Comparison of ENCODE assay signal across 9 mouse cellular contexts in genomic region chr8:123768492-123769356, GRCm38 (mm10). TPM values are rescaled to one million over a fixed set of nuclear protein-coding genes. Genes with fewer than 3 reads are reported as not detected.
A peak's percentile ranks its signal among the peaks of the same experiment; 100 is the strongest.
DNase-seq lines count a peak whose midpoint lies in the region; ATAC-seq and TF ChIP-seq lines count a peak whose summit lies in the region.
"Had no signal": no experiment of that assay in that cellular context is flagged by ENCODE, and none has a peak within 500 bp of the region (broad histone marks: within the 10 kb centered on the region; RNA-seq: fewer than 3 reads in every experiment).

No protein-coding gene starts in this region.

- peaks cover 19% of the 10 kb centered on the region for H3K4me1 ChIP-seq in heart, embryonic 12.5 days (replicated peaks)
- peaks cover 2% of the 10 kb centered on the region for H3K4me1 ChIP-seq in ES-Bruce4 (ENCODE audit: control insufficient read depth, insufficient read depth, low read length)

- no peak overlapping the region for H3K27ac ChIP-seq in heart, embryonic 12.5 days (ENCODE audit: poor library complexity, severe bottlenecking)
- H3K27ac ChIP-seq in ES-Bruce4 (ENCODE audit: insufficient read depth, low read length): no peak overlapping the region
- H3K27ac ChIP-seq: limb, embryonic 12.5 days had no signal

- peak; percentile 28 for DNase-seq in heart, adult 8-10 months (ENCODE audit: low spot score)
- peak; percentile 75 to 85 for DNase-seq in cerebellum, postnatal 25 days
- peak; percentile 25 for DNase-seq in gastrocnemius, postnatal 14 days
- peak; percentile 63 to 67 for DNase-seq in layer of hippocampus, postnatal 14 days (ENCODE audit: low spot score in 2 of 2)
- DNase-seq in mesoderm, embryonic 11.5 days (ENCODE audit: low read depth, low spot score): peak; percentile 60
- DNase-seq in T-cell, adult 2 months (ENCODE audit: low spot score): no peak

- H3K9me3 ChIP-seq in heart, embryonic 12.5 days (replicated peaks): no peaks in the 10 kb centered on the region
- 0 out of 2 replicates have a peak, but pooled peaks cover 2% of the 10 kb centered on the region for H3K9me3 ChIP-seq in ES-Bruce4 (replicated peaks; ENCODE audit: control insufficient read depth, insufficient read depth, low read length, poor library complexity, severe bottlenecking)
- H3K9me3 ChIP-seq: limb, embryonic 12.5 days had no signal

- H3K9ac ChIP-seq in heart, embryonic 12.5 days: no peak overlapping the region
- no peak overlapping the region for H3K9ac ChIP-seq in ES-Bruce4 (ENCODE audit: low read depth, poor library complexity, severe bottlenecking)
- H3K9ac ChIP-seq: limb, embryonic 12.5 days had no signal

- 63% methylated on average over 16 of the region's 16 CpGs for WGBS in heart, embryonic 12.5 days

- TF ChIP-seq EP300 in ES-Bruce4 (IDR thresholded peaks at IDR 0.05; ENCODE audit: insufficient read depth, low read depth, low read length): no peak

- no peak for ATAC-seq in heart, embryonic 12.5 days (ENCODE audit: insufficient number of reproducible peaks, low FRiP score)

- H3K36me3 ChIP-seq in heart, embryonic 12.5 days: no peaks in the 10 kb centered on the region
- H3K36me3 ChIP-seq in ES-Bruce4 (ENCODE audit: control insufficient read depth, insufficient read depth, low read length, poor library complexity, severe bottlenecking): no peaks in the 10 kb centered on the region
- H3K36me3 ChIP-seq: limb, embryonic 12.5 days had no signal

- TF ChIP-seq CTCF in ES-Bruce4 (IDR thresholded peaks at IDR 0.05; ENCODE audit: low read depth, low read length): peak; percentile 80

- H3K27me3 ChIP-seq in heart, embryonic 12.5 days (replicated peaks): peaks cover 3% of the 10 kb centered on the region; the same call in 1 of the 2 replicates
- no peaks in the 10 kb centered on the region for H3K27me3 ChIP-seq in ES-Bruce4 (ENCODE audit: control insufficient read depth, insufficient read depth, low read length, poor library complexity, severe bottlenecking)
- H3K27me3 ChIP-seq: limb, embryonic 12.5 days had no signal

- TF ChIP-seq POLR2A in ES-Bruce4 (IDR thresholded peaks at IDR 0.05; ENCODE audit: insufficient read depth, low read length): no peak

- H3K4me2 ChIP-seq in heart, embryonic 12.5 days: no peak overlapping the region
- H3K4me2 ChIP-seq: limb, embryonic 12.5 days had no signal

- no peak overlapping the region for H3K4me3 ChIP-seq in heart, embryonic 12.5 days
- no peak overlapping the region for H3K4me3 ChIP-seq in ES-Bruce4 (ENCODE audit: low read depth, low read length)
- H3K4me3 ChIP-seq: limb, embryonic 12.5 days had no signal

- intact Hi-C loops in gastrocnemius, postnatal 14 days (cut with DNase I; ENCODE audit: low total_unique reads): no loop called here

RNA-seq across cellular contexts. Expression of gene Rab4a, which starts 37.1 kb away (rescaled TPM):
- total RNA-seq in heart, adult 8-10 months (2022): 10 to 100 TPM in 3 of 4 experiments, 1 to 10 TPM in 1; 9.4 to 14.1 (median 11.6) TPM
- 42.3 and 47.2 TPM in 2 replicates for polyA plus RNA-seq in heart, embryonic 12.5 days (2016; fragmentation: Nextera tagmentation; extraction: Ambion mirVana)
- 26.1 and 32.6 TPM in 2 replicates for polyA plus RNA-seq in ES-Bruce4 (2011; ENCODE audit: insufficient read depth, insufficient read length, low read depth, missing spikeins)
- total RNA-seq in gastrocnemius, postnatal 14 days (2021): 10 to 100 TPM; 13.3 to 14.4 TPM
- 10 to 100 TPM; 45.5 to 46.8 TPM for total RNA-seq in layer of hippocampus, postnatal 14 days (2021)
